In genomic region chr7:83965181-83965580, GRCm38 (mm10) we compare ENCODE assay signal across 16 mouse cellular contexts.
DNase-seq lines count a peak whose midpoint lies in the region; ATAC-seq and TF ChIP-seq lines count a peak whose summit lies in the region.
"Had no signal": no experiment of that assay in that cellular context is flagged by ENCODE, and none has a peak within 500 bp of the region (broad histone marks: within the 10 kb centered on the region; RNA-seq: fewer than 3 reads in every experiment).

No protein-coding gene starts in this region.

- no peak for ATAC-seq in liver, postnatal 0 days
- ATAC-seq: forebrain, embryonic 13.5 days; forebrain, postnatal 0 days; hindbrain, postnatal 0 days had no signal

- no peak for TF ChIP-seq EP300 in liver, postnatal 0 days (IDR thresholded peaks at IDR 0.05; ENCODE audit: low read depth)

- peak; percentile 15 to 23 for DNase-seq in adrenal gland, postnatal 36 days
- no peak for DNase-seq in adrenal gland, postnatal 25 days
- peak; percentile 51 for DNase-seq in kidney, adult 2 months
- DNase-seq in kidney, postnatal 4 days = no peak
- peak; percentile 7 for DNase-seq in liver, adult 2 months (ENCODE audit: extremely low read depth, low read depth, low spot score)
- DNase-seq in liver, postnatal 0 days = no peak
- DNase-seq in thymus, postnatal 14 days = no peak
- DNase-seq: forebrain, postnatal 0 days; heart, adult 2 months; heart, postnatal 14 days had no signal

- TF ChIP-seq CTCF in kidney, adult 2 months (conservative IDR thresholded peaks at IDR 0.05; ENCODE audit: insufficient read depth, insufficient read length, low read depth, low read length) = no peak
- TF ChIP-seq CTCF in liver, adult 2 months (IDR thresholded peaks at IDR 0.05; ENCODE audit: low read depth, low read length) = no peak
- TF ChIP-seq CTCF in liver, postnatal 0 days (IDR thresholded peaks at IDR 0.05; ENCODE audit: low read depth) = no peak

- H3K27me3 ChIP-seq in kidney, adult 2 months (replicated peaks; ENCODE audit: control insufficient read depth, insufficient read depth, low read length) = no peaks in the 10 kb centered on the region
- H3K27me3 ChIP-seq in liver, adult 2 months (ENCODE audit: control insufficient read depth, insufficient read depth, low read length) = no peaks in the 10 kb centered on the region
- no peaks in the 10 kb centered on the region for H3K27me3 ChIP-seq in liver, postnatal 0 days (ENCODE audit: insufficient read depth, low read length)
- H3K27me3 ChIP-seq: forebrain, embryonic 13.5 days; heart, embryonic 15.5 days; hindbrain, embryonic 13.5 days had no signal

- TF ChIP-seq POLR2A in kidney, adult 2 months (IDR thresholded peaks at IDR 0.05; ENCODE audit: low read depth, low read length) = no peak
- no peak for TF ChIP-seq POLR2A in liver, adult 2 months (IDR thresholded peaks at IDR 0.05; ENCODE audit: extremely low read depth, insufficient read depth, low read length)

- no peak overlapping the region for H3K4me3 ChIP-seq in kidney, adult 2 months (ENCODE audit: insufficient read depth, low read depth, low read length)
- H3K4me3 ChIP-seq in liver, adult 2 months (ENCODE audit: insufficient read depth, low read depth, low read length) = no peak overlapping the region
- H3K4me3 ChIP-seq in liver, postnatal 0 days (ENCODE audit: low read depth, low read length) = no peak overlapping the region
- H3K4me3 ChIP-seq: embryonic facial prominence, embryonic 10.5 days; forebrain, embryonic 13.5 days; heart, adult 2 months; heart, embryonic 15.5 days; hindbrain, embryonic 13.5 days had no signal

- no peak overlapping the region for H3K27ac ChIP-seq in kidney, adult 2 months (ENCODE audit: insufficient read depth, low read depth, low read length)
- H3K27ac ChIP-seq in liver, adult 2 months (replicated peaks; ENCODE audit: insufficient read depth, low read depth, low read length) = no peak overlapping the region
- no peak overlapping the region for H3K27ac ChIP-seq in liver, postnatal 0 days (ENCODE audit: low read depth)
- H3K27ac ChIP-seq: embryonic facial prominence, embryonic 10.5 days; forebrain, embryonic 13.5 days; heart, adult 2 months; hindbrain, embryonic 13.5 days; hindbrain, postnatal 0 days had no signal

- H3K9me3 ChIP-seq in liver, postnatal 0 days (ENCODE audit: low read length) = no peaks in the 10 kb centered on the region
- H3K9me3 ChIP-seq: embryonic facial prominence, embryonic 10.5 days; forebrain, embryonic 13.5 days; heart, embryonic 15.5 days; hindbrain, embryonic 13.5 days had no signal

- H3K79me2 ChIP-seq in liver, adult 2 months (ENCODE audit: control insufficient read depth, insufficient read depth, low read length) = no peaks in the 10 kb centered on the region

- H3K36me3 ChIP-seq in kidney, adult 2 months (ENCODE audit: control insufficient read depth, insufficient read depth, low read length) = no peaks in the 10 kb centered on the region
- no peaks in the 10 kb centered on the region for H3K36me3 ChIP-seq in liver, adult 2 months (ENCODE audit: control insufficient read depth, insufficient read depth, low read length)
- no peaks in the 10 kb centered on the region for H3K36me3 ChIP-seq in liver, postnatal 0 days (replicated peaks; ENCODE audit: insufficient read depth, low read length)
- H3K36me3 ChIP-seq: embryonic facial prominence, embryonic 10.5 days; heart, embryonic 15.5 days; hindbrain, embryonic 13.5 days had no signal

- H3K4me2 ChIP-seq in liver, postnatal 0 days (ENCODE audit: low read depth, low read length) = no peak overlapping the region
- H3K4me2 ChIP-seq: forebrain, embryonic 13.5 days; heart, embryonic 11.5 days; heart, embryonic 15.5 days; hindbrain, embryonic 13.5 days had no signal

- no peak overlapping the region for H3K9ac ChIP-seq in liver, adult 2 months (ENCODE audit: low read depth, low read length)
- H3K9ac ChIP-seq in liver, postnatal 0 days (replicated peaks) = no peak overlapping the region
- H3K9ac ChIP-seq: forebrain, embryonic 13.5 days; forebrain, postnatal 0 days; heart, embryonic 15.5 days; hindbrain, embryonic 13.5 days had no signal

- H3K4me1 ChIP-seq in kidney, adult 2 months (ENCODE audit: control insufficient read depth, insufficient read depth, low read length) = no peaks in the 10 kb centered on the region
- no peaks in the 10 kb centered on the region for H3K4me1 ChIP-seq in liver, adult 2 months (ENCODE audit: control insufficient read depth, insufficient read depth, low read length)
- H3K4me1 ChIP-seq in liver, postnatal 0 days (ENCODE audit: insufficient read depth) = no peaks in the 10 kb centered on the region
- H3K4me1 ChIP-seq: embryonic facial prominence, embryonic 10.5 days; forebrain, embryonic 13.5 days; hindbrain, embryonic 13.5 days had no signal

Comparison
In these comparisons a context has a peak if more than half of its experiments do, and no peak if none do; other contexts are left out.
1. DNase-seq: peak in adrenal gland, postnatal 36 days (2 of 2), kidney, adult 2 months (single experiment) and liver, adult 2 months (single experiment); none in adrenal gland, postnatal 25 days (single experiment), kidney, postnatal 4 days (0 of 2), liver, postnatal 0 days (single experiment) and thymus, postnatal 14 days (single experiment).